Mouse (Mus musculus) embryonic facial prominence, embryonic 14.5 days (tissue): ENCODE measurements around the gene Ano2. TPM values are rescaled to one million over a fixed set of nuclear protein-coding genes. Genes with fewer than 3 reads are reported as not detected.

Experiments
- ATAC-seq: fragments of 200-750 bp; cut with Nextera tagmentation; 2 replicates; pipeline ENCODE4 v1.8.0; 2017; ENCODE audit warnings: low read depth, moderate number of reproducible peaks, moderate TSS enrichment
- DNase-seq: peaks from one replicate; pipeline ENCODE4 v3.0.0-alpha.2; 2015; ENCODE audit warnings: low spot score
- H3K27ac ChIP-seq: fragments of 300-500 bp; sonication (generic); replicated peaks from 2 replicates; pipeline ENCODE4 v1.5.1; 2014; ENCODE audit warnings: low read depth, mild to moderate bottlenecking, low read length, moderate library complexity
- H3K27me3 ChIP-seq: fragments of 300-500 bp; sonication (generic); replicated peaks from 2 replicates; pipeline ENCODE4 v1.6.1; 2014; ENCODE audit warnings: low read length; ENCODE audit not compliant: control insufficient read depth, insufficient read depth
- H3K36me3 ChIP-seq: fragments of 300-500 bp; sonication (generic); 2 replicates; pipeline ENCODE4 v1.6.1; 2014; ENCODE audit warnings: low read length, mixed read lengths; ENCODE audit not compliant: control insufficient read depth, insufficient read depth
- H3K4me1 ChIP-seq: fragments of 300-500 bp; sonication (generic); 2 replicates; pipeline ENCODE4 v1.6.1; 2014; ENCODE audit warnings: antibody characterized with exemption, low read length; ENCODE audit not compliant: control insufficient read depth, insufficient read depth
- H3K4me2 ChIP-seq: fragments of 300-500 bp; sonication (generic); 2 replicates; pipeline ENCODE4 v1.6.1; 2014; ENCODE audit warnings: low read depth, mild to moderate bottlenecking, low read length, moderate library complexity, mixed read lengths
- H3K4me3 ChIP-seq: fragments of 300-500 bp; sonication (generic); 2 replicates; pipeline ENCODE4 v1.5.1; 2014; ENCODE audit warnings: low read depth, mild to moderate bottlenecking, low read length
- H3K9ac ChIP-seq: fragments of 300-500 bp; sonication (generic); 2 replicates; pipeline ENCODE4 v1.6.1; 2014; ENCODE audit warnings: low read depth, mild to moderate bottlenecking, low read length, moderate library complexity, mixed read lengths
- H3K9me3 ChIP-seq: fragments of 300-500 bp; sonication (generic); 2 replicates; pipeline ENCODE4 v1.6.1; 2016; ENCODE audit warnings: low read length; ENCODE audit not compliant: control insufficient read depth
- WGBS: fragments of 180-500 bp; shearing (Covaris S2); extraction: QIAGEN DNeasy Blood & Tissue Kit; methylation state at CpG from one replicate; pipeline ENCODE4 v1.1.7; 2014; 5-methylcytosine and 5-hydroxymethylcytosine counted together
- polyA plus RNA-seq: library from polyadenylated mRNA; unstranded; fragments of >200 nt; fragmentation: Nextera tagmentation; extraction: Ambion mirVana; gene quantifications from 2 replicates; pipeline ENCODE4 v1.2.1, GENCODE M21; 2014

Ano2 gene
- polyA plus RNA-seq, 1 experiment from 2014 or later, result 1.2 TPM

GRCm38 (mm10) chr6:126057706-126058105, 367.5 kb downstream of the Ano2 start:
- H3K4me1 ChIP-seq, result no peaks in the 10 kb centered on the region
- H3K36me3 ChIP-seq, result no peaks in the 10 kb centered on the region
- no peak overlapping the region for H3K4me3 ChIP-seq
- ATAC-seq (no peak), DNase-seq (no peak)
- no peaks in the 10 kb centered on the region; the same call in 1 of the 2 replicates for H3K27me3 ChIP-seq
- H3K9ac ChIP-seq, result no peak overlapping the region
- 76% methylated on average over 3 of the region's 3 CpGs for WGBS
- H3K27ac ChIP-seq, result no peak overlapping the region
- H3K9me3 ChIP-seq, result no peaks in the 10 kb centered on the region
- no peak overlapping the region for H3K4me2 ChIP-seq

- H3K36me3 ChIP-seq, result no peaks in the 10 kb centered on the region
- H3K9me3 ChIP-seq, result no peaks in the 10 kb centered on the region
- H3K27ac ChIP-seq, result no peak overlapping the region
- no peak overlapping the region for H3K4me2 ChIP-seq
- no peak for DNase-seq
- no peak overlapping the region for H3K9ac ChIP-seq
- no peaks in the 10 kb centered on the region for H3K27me3 ChIP-seq
- 83% methylated on average over 3 of the region's 3 CpGs for WGBS
- no peak overlapping the region for H3K4me3 ChIP-seq
- no peak for ATAC-seq
- no peaks in the 10 kb centered on the region for H3K4me1 ChIP-seq
Observed at GRCm38 (mm10) chr6:126080531-126080930, 390.3 kb downstream of the Ano2 start.

- H3K27me3 ChIP-seq, result no peaks in the 10 kb centered on the region
- H3K9ac ChIP-seq, result no peak overlapping the region
- H3K4me1 ChIP-seq, result no peaks in the 10 kb centered on the region
- WGBS, result 60% methylated on average over 3 of the region's 3 CpGs
- no peaks in the 10 kb centered on the region for H3K36me3 ChIP-seq
- no peak overlapping the region for H3K4me2 ChIP-seq
- H3K27ac ChIP-seq, result no peak overlapping the region
- no peaks in the 10 kb centered on the region for H3K9me3 ChIP-seq
- peak; percentile 67 for DNase-seq
- no peak overlapping the region for H3K4me3 ChIP-seq
- ATAC-seq, result peak; percentile 87
Observed at GRCm38 (mm10) chr6:126086321-126086950, 396.2 kb downstream of the Ano2 start.

GRCm38 (mm10) chr6:126088489-126089265, 398.5 kb downstream of the Ano2 start:
- no peaks in the 10 kb centered on the region for H3K4me1 ChIP-seq
- 90% methylated on average over 12 of the region's 12 CpGs for WGBS
- DNase-seq (no peak), ATAC-seq (no peak)
- no peak overlapping the region for H3K4me3 ChIP-seq
- no peaks in the 10 kb centered on the region for H3K27me3 ChIP-seq
- H3K36me3 ChIP-seq, result no peaks in the 10 kb centered on the region
- no peaks in the 10 kb centered on the region for H3K9me3 ChIP-seq
- no peak overlapping the region for H3K4me2 ChIP-seq
- no peak overlapping the region for H3K27ac ChIP-seq
- no peak overlapping the region for H3K9ac ChIP-seq

Other genes with a start within 250 kb of the Ano2 start
- 241 and 245 TPM in 2 replicates for gene Cd9, start 195.6 kb upstream of the Ano2 start, polyA plus RNA-seq
- 13.4 and 16.0 TPM in 2 replicates for gene Vwf, start 143.6 kb upstream of the Ano2 start, polyA plus RNA-seq